Comparison of ENCODE assay signal across 8 mouse cellular contexts in the genomic region with DNA sequence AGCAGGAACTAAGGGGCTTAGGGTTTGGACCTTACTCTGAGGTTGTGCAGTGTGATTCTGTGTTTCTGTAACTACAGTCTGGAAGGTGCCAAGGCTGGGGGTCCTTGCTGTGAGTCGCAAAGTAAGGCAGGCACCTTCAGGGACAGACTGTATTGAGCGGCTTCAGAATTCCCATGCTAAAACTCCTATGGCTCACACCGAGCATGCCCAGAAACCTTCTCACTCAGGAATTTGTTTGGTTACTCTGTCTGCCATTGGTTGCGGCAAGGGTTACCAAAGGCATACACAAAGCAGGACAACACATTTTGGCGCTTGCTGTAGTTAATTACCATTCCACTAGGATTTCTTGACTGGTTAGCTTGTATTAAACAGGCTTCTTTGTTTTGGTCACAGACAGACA. TPM values are rescaled to one million over a fixed set of nuclear protein-coding genes. Genes with fewer than 3 reads are reported as not detected.
DNase-seq lines count a peak whose midpoint lies in the region; ATAC-seq lines count a peak whose summit lies in the region.

No protein-coding gene starts in this region.

- H3K4me1 ChIP-seq in heart, embryonic 12.5 days (replicated peaks), result peaks cover 83% of the 10 kb centered on the region
- peaks cover 2% of the 10 kb centered on the region for H3K4me1 ChIP-seq in hindbrain, embryonic 11.5 days (replicated peaks; ENCODE audit: control insufficient read depth, insufficient read depth, low read length)
- H3K4me1 ChIP-seq in midbrain, embryonic 11.5 days (ENCODE audit: control insufficient read depth, insufficient read depth, low read length), result peaks cover 21% of the 10 kb centered on the region

- H3K27ac ChIP-seq in heart, embryonic 12.5 days (ENCODE audit: poor library complexity, severe bottlenecking), result peak overlapping the region; percentile 94
- peak overlapping the region; percentile 80; the same call in 1 of the 2 replicates for H3K27ac ChIP-seq in hindbrain, embryonic 11.5 days (ENCODE audit: low read depth, low read length)
- peak overlapping the region; percentile 84 for H3K27ac ChIP-seq in midbrain, embryonic 11.5 days (ENCODE audit: low read depth, low read length)

- peak overlapping the region; percentile 92 for H3K4me2 ChIP-seq in heart, embryonic 12.5 days
- H3K4me2 ChIP-seq in hindbrain, embryonic 11.5 days (replicated peaks; ENCODE audit: low read depth, low read length), result peak overlapping the region; percentile 88
- peak overlapping the region; percentile 85 for H3K4me2 ChIP-seq in midbrain, embryonic 11.5 days

- 14% methylated on average over 5 of the region's 5 CpGs for WGBS in heart, embryonic 12.5 days
- 14% methylated on average over 5 of the region's 5 CpGs for WGBS in hindbrain, embryonic 11.5 days
- WGBS in midbrain, embryonic 11.5 days, result 9% methylated on average over 5 of the region's 5 CpGs

- DNase-seq in heart, adult 18-20 months, result no peak
- peak; percentile 75 for DNase-seq in Muller cell, postnatal 12 days (ENCODE audit: inconsistent ontology term)
- DNase-seq in hindbrain, embryonic 11.5 days (ENCODE audit: low spot score), result no peak
- no peak for DNase-seq in midbrain, embryonic 11.5 days (ENCODE audit: low spot score, missing footprints)
- no peak for DNase-seq in natural killer cell, adult 2 months (ENCODE audit: low spot score in 2 of 2)
- DNase-seq in urinary bladder, postnatal 10 days (ENCODE audit: low spot score), result no peak
- DNase-seq in ovary, postnatal 10 days (ENCODE audit: low spot score), result no peak

- no peaks in the 10 kb centered on the region for H3K9me3 ChIP-seq in heart, embryonic 12.5 days (replicated peaks)
- no peaks in the 10 kb centered on the region for H3K9me3 ChIP-seq in hindbrain, embryonic 11.5 days (ENCODE audit: control insufficient read depth, low read length)
- H3K9me3 ChIP-seq in midbrain, embryonic 11.5 days (ENCODE audit: control insufficient read depth, low read length), result no peaks in the 10 kb centered on the region

- H3K36me3 ChIP-seq in heart, embryonic 12.5 days, result peaks cover 26% of the 10 kb centered on the region
- no peaks in the 10 kb centered on the region; the same call in 1 of the 2 replicates for H3K36me3 ChIP-seq in hindbrain, embryonic 11.5 days (ENCODE audit: control insufficient read depth, insufficient read depth, low read length)
- no peaks in the 10 kb centered on the region for H3K36me3 ChIP-seq in midbrain, embryonic 11.5 days (ENCODE audit: control insufficient read depth, insufficient read depth, low read length)

- H3K9ac ChIP-seq in heart, embryonic 12.5 days, result peak overlapping the region; percentile 89
- peak overlapping the region; percentile 84 for H3K9ac ChIP-seq in hindbrain, embryonic 11.5 days (ENCODE audit: low read depth, low read length)
- peak overlapping the region; percentile 86 for H3K9ac ChIP-seq in midbrain, embryonic 11.5 days (ENCODE audit: low read length)

- H3K27me3 ChIP-seq in heart, embryonic 12.5 days (replicated peaks), result no peaks in the 10 kb centered on the region
- no peaks in the 10 kb centered on the region for H3K27me3 ChIP-seq in hindbrain, embryonic 11.5 days (ENCODE audit: control insufficient read depth, insufficient read depth, low read length)
- H3K27me3 ChIP-seq in midbrain, embryonic 11.5 days (ENCODE audit: control insufficient read depth, insufficient read depth, low read length), result no peaks in the 10 kb centered on the region

- H3K4me3 ChIP-seq in heart, embryonic 12.5 days, result peak overlapping the region; percentile 69
- peak overlapping the region; percentile 47 for H3K4me3 ChIP-seq in hindbrain, embryonic 11.5 days (ENCODE audit: low read depth, low read length)
- peak overlapping the region; percentile 62 for H3K4me3 ChIP-seq in midbrain, embryonic 11.5 days (ENCODE audit: low read depth, low read length)

- ATAC-seq in heart, embryonic 12.5 days (ENCODE audit: insufficient number of reproducible peaks, low FRiP score), result no peak
- peak; percentile 46; the same call in 1 of the 2 replicates for ATAC-seq in hindbrain, embryonic 11.5 days (ENCODE audit: low FRiP score)
- peak; percentile 27 for ATAC-seq in midbrain, embryonic 11.5 days (ENCODE audit: low FRiP score)

RNA-seq across cellular contexts. Expression of a gene that starts 0.3 kb away (rescaled TPM):
- 101 and 105 TPM in 2 replicates for polyA plus RNA-seq in heart, embryonic 12.5 days (2016; fragmentation: Nextera tagmentation; extraction: Ambion mirVana)
- 1 to 10 TPM; 1.4 to 1.7 TPM for total RNA-seq in heart, adult 18-20 months (2021)
- polyA plus RNA-seq in hindbrain, embryonic 11.5 days (2014; fragmentation: Nextera tagmentation; extraction: Ambion mirVana), result 73.3 and 84.3 TPM in 2 replicates
- 87.1 and 89.7 TPM in 2 replicates for polyA plus RNA-seq in midbrain, embryonic 11.5 days (2014; fragmentation: Nextera tagmentation; extraction: Ambion mirVana)

RNA-seq across cellular contexts. Expression of a gene that starts 0.4 kb away (rescaled TPM):
- polyA plus RNA-seq in heart, embryonic 12.5 days (2016; fragmentation: Nextera tagmentation; extraction: Ambion mirVana), result 10.5 and 13.5 TPM in 2 replicates
- 1 to 10 TPM; 3.9 to 5.5 TPM for total RNA-seq in heart, adult 18-20 months (2021)
- 3.4 and 3.5 TPM in 2 replicates for polyA plus RNA-seq in hindbrain, embryonic 11.5 days (2014; fragmentation: Nextera tagmentation; extraction: Ambion mirVana)
- polyA plus RNA-seq in midbrain, embryonic 11.5 days (2014; fragmentation: Nextera tagmentation; extraction: Ambion mirVana), result 2.8 and 3.9 TPM in 2 replicates

RNA-seq across cellular contexts. Expression of a gene that starts 16.7 kb away (rescaled TPM):
- 0.78 and 0.82 TPM in 2 replicates for polyA plus RNA-seq in heart, embryonic 12.5 days (2016; fragmentation: Nextera tagmentation; extraction: Ambion mirVana)
- total RNA-seq in heart, adult 18-20 months (2021), result 1 to 10 TPM in 1 of 2 experiments, under 1 TPM in 1; 0.87 to 1.4 TPM
- 0.83 and 1.2 TPM in 2 replicates for polyA plus RNA-seq in hindbrain, embryonic 11.5 days (2014; fragmentation: Nextera tagmentation; extraction: Ambion mirVana)
- polyA plus RNA-seq in midbrain, embryonic 11.5 days (2014; fragmentation: Nextera tagmentation; extraction: Ambion mirVana), result 0.15 and 0.20 TPM in 2 replicates

RNA-seq across cellular contexts. Expression of a gene that starts 16.7 kb away (rescaled TPM):
- 68.9 and 69.3 TPM in 2 replicates for polyA plus RNA-seq in heart, embryonic 12.5 days (2016; fragmentation: Nextera tagmentation; extraction: Ambion mirVana)
- 100 to 1,000 TPM; 112 TPM for total RNA-seq in heart, adult 18-20 months (2021)
- polyA plus RNA-seq in hindbrain, embryonic 11.5 days (2014; fragmentation: Nextera tagmentation; extraction: Ambion mirVana), result 28.0 and 33.7 TPM in 2 replicates
- polyA plus RNA-seq in midbrain, embryonic 11.5 days (2014; fragmentation: Nextera tagmentation; extraction: Ambion mirVana), result 29.9 and 36.4 TPM in 2 replicates

RNA-seq across cellular contexts. Expression of a gene that starts 22.9 kb away (rescaled TPM):
- polyA plus RNA-seq in heart, embryonic 12.5 days (2016; fragmentation: Nextera tagmentation; extraction: Ambion mirVana), result 250 and 252 TPM in 2 replicates
- under 1 TPM; 0.23 to 0.84 TPM for total RNA-seq in heart, adult 18-20 months (2021)
- polyA plus RNA-seq in hindbrain, embryonic 11.5 days (2014; fragmentation: Nextera tagmentation; extraction: Ambion mirVana), result 296 and 301 TPM in 2 replicates
- 346 and 363 TPM in 2 replicates for polyA plus RNA-seq in midbrain, embryonic 11.5 days (2014; fragmentation: Nextera tagmentation; extraction: Ambion mirVana)
